Mouse (Mus musculus) liver, embryonic 14 days (tissue): ENCODE data around the gene Ttc26. TPM values are rescaled to one million over a fixed set of nuclear protein-coding genes. Genes with fewer than 3 reads are reported as not detected.

Source experiments
- polyA plus RNA-seq: library from polyadenylated mRNA; depleted of rRNA; stranded (reverse); fragments of >200 nt; gene quantifications from 2 replicates; pipeline ENCODE4 v1.2.3, GENCODE M21; 2012; rRNA removed

The Ttc26 gene
- polyA plus RNA-seq = 0.28 and 0.33 TPM in 2 replicates

DNA sequence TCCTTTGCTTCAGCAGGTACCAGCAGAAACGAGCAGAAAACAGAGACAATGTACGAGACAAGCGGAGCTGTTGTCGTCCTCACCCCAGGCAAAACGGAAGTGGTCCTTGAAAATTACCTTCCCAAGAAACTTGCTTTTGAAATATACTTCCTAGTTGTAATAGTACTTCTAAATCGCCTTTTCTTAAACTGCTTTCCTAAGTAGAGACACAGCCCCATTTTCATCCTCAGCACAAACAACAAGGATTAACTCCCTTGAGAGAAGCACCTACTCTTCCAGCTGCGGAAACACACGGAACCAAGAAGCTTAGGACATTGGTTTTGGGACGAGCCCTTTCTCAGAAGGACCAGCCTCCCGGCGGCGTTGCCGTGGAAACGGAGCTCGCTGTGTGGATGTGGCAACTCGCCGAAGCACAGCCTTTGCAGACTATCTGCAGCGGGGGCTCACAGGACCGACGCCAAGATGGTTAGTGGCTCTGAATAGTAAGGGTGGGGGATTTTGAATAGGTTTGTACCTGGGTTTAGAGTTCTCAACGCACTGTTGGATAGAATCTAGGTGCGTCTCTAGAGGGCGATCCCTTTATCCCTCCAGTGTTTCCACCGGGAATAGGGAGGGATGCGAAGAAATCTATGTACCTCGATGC, at the start of gene Ttc26:
Gene Ttc26, plus strand, starts transcription at position 341 of the 643 bp plus-strand sequence.

DNA sequence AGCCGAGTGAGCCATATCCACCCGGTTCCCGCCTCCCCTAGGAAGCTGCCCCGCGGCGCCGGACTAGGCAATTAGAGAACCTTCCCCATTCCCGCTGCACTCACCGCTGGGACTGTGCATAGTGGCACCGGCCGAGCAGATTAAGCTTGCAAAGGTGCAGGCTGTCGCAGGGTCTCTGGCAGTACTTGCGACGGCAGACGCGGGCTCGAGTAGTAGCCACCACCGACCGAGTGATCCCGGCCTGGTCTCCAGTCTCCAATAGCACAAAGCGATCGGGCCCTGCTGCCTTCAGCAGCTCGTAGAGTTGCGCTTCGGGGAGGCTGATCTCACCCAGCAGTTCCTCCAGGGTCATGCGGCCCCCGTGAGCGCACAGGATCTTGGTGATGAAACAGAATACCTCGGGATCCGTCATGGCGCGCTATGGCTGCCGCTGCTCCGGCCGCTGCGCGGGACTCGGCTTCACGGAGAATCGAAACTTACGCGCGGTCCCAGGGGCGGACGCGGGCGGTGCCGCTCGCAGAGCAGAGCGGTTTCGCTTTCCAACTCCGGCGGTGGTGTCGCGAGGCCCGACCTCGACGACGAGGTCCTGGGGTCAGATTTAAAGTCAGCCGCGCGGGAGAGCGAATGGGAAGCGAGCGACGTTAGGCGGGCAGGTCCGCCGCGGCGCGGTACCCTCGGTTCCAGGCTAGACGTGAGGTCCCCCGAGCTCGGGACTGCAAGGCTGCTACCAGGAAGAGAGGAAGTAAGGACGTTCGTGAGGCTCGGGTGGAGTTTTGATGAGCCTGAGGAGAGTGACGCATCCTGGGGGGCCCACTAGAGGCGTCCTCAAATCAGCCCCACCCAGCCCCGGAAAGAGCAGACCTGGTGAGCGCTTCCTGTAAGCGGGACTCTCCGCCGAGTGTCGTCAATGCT, 27.2 kb upstream of the Ttc26 start, which contains the start of gene Zc3hav1:
Gene Zc3hav1, minus strand, starts transcription at position 793 of the 912 bp plus-strand sequence.

DNA sequence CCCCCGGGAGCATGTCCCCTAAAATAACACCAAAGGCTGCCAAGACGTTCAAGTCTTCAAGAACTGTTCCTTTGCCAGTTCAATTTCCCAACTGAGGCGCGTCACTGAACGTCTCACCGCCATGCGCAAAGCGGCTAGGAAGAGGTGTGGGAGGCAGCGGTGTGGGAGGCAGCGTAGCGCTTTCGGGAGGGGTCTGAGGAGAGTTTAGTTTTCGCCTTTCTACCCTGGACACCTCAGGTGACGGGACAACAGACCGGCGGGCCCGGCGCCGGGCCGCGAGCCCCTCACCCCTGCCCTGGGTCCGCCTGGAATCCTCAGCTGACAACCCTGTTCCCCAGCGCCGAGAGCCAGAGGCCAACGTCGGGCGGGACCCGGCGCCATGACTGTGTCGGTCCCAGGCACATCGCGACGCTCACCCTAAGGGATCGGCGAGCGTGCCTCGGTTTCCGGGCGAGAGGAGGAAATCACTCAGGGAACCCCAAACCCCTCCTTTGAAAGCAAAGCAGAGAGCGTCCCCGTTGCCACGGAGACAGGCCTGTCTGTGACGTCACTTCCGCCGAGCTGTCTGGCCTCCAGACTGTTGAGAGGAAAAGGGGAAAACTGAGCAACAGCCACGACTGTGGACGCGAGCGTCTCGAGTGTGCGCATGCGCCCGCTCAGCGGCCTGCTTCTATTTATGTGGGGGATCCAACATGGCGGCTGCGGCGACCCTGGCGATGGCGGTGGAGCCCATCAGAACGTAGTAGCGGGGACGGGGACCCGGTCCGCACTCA, 52.2 kb downstream of the Ttc26 start, which contains the start of gene Ubn2:
Gene Ubn2, plus strand, starts transcription at position 690 of the 773 bp plus-strand sequence.

Other genes with a start within 250 kb of the Ttc26 start
- 0.27 and 0.29 TPM in 2 replicates for gene D630045J12Rik, start 127.5 kb upstream of the Ttc26 start, polyA plus RNA-seq
- gene Zc3hav1l, start 82.2 kb upstream of the Ttc26 start, polyA plus RNA-seq = 3.5 and 3.9 TPM in 2 replicates
- 23.2 and 27.3 TPM in 2 replicates for gene Zc3hav1, start 26.9 kb upstream of the Ttc26 start, polyA plus RNA-seq
- gene Ubn2, start 52.5 kb downstream of the Ttc26 start, polyA plus RNA-seq = 4.9 and 5.7 TPM in 2 replicates
- 48.3 and 55.2 TPM in 2 replicates for gene Fmc1, start 152.0 kb downstream of the Ttc26 start, polyA plus RNA-seq
- gene Luc7l2, start 169.9 kb downstream of the Ttc26 start, polyA plus RNA-seq = 63.2 and 68.2 TPM in 2 replicates